ENCODE assay signal across 8 mouse cellular contexts in the genomic region with DNA sequence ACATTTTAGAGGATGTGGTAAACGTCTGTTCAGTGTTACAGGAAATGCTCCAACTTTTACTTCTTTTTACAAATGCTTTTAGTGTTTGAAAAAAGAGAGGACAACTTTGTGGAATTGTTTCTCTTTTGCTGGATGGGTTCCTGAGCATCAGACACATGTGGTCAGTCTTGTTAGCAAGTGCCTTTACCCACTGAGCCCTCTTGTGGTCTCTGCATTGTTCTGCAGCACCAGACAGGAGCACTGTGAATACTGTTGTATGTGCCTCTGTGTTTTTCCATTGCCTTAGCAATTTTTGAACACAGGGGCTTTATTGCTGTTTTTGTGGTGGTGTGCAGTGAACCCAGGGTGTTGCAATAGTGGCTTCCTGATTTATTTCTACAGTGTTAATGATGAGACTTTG. TPM values are rescaled to one million over a fixed set of nuclear protein-coding genes. Genes with fewer than 3 reads are reported as not detected.
A peak's percentile ranks its signal among the peaks of the same experiment; 100 is the strongest.
DNase-seq lines count a peak whose midpoint lies in the region; ATAC-seq and TF ChIP-seq lines count a peak whose summit lies in the region.

No protein-coding gene starts in this region.

- H3K4me2 ChIP-seq in stomach, postnatal 0 days (replicated peaks; ENCODE audit: low read depth): no peak overlapping the region

- 52% methylated on average over 1 of the region's 1 CpGs for WGBS in stomach, postnatal 0 days
- WGBS in heart, embryonic 10.5 days: 58% methylated on average over 1 of the region's 1 CpGs

- no peak overlapping the region for H3K9ac ChIP-seq in stomach, postnatal 0 days (ENCODE audit: low read length)

- no peak overlapping the region for H3K4me3 ChIP-seq in stomach, postnatal 0 days (ENCODE audit: low read depth, low read length)
- no peak overlapping the region for H3K4me3 ChIP-seq in heart, embryonic 10.5 days

- no peak overlapping the region for H3K27ac ChIP-seq in stomach, postnatal 0 days (replicated peaks)
- H3K27ac ChIP-seq in heart, embryonic 10.5 days: no peak overlapping the region

- H3K36me3 ChIP-seq in stomach, postnatal 0 days (ENCODE audit: control insufficient read depth, insufficient read depth, low read length): peaks cover 15% of the 10 kb centered on the region
- H3K36me3 ChIP-seq in heart, embryonic 10.5 days: peaks cover 72% of the 10 kb centered on the region

- H3K4me1 ChIP-seq in stomach, postnatal 0 days (replicated peaks; ENCODE audit: control insufficient read depth, insufficient read depth): no peaks in the 10 kb centered on the region
- H3K4me1 ChIP-seq in heart, embryonic 10.5 days: no peaks in the 10 kb centered on the region

- TF ChIP-seq EP300 in stomach, postnatal 0 days (optimal IDR thresholded peaks at IDR 0.05): no peak

- DNase-seq in frontal cortex, postnatal 25 days (ENCODE audit: low spot score in 2 of 2): no peak
- DNase-seq in urinary bladder, postnatal 14 days (ENCODE audit: low spot score): peak; percentile 20
- DNase-seq in urinary bladder, adult 2 months (ENCODE audit: low spot score): no peak
- DNase-seq in forelimb bud, embryonic 11.5 days (ENCODE audit: low read depth, low spot score): peak; percentile 30
- peak; percentile 14 for DNase-seq in lung, postnatal 25 days (ENCODE audit: low spot score)
- no peak for DNase-seq in stomach, postnatal 0 days (ENCODE audit: low spot score)
- DNase-seq in heart, embryonic 10.5 days (ENCODE audit: low spot score): no peak

- peak; percentile 88 for ATAC-seq in frontal cortex, adult (ENCODE audit: low TSS enrichment)
- no peak for ATAC-seq in stomach, postnatal 0 days (ENCODE audit: low FRiP score, low TSS enrichment)

- TF ChIP-seq CTCF in stomach, postnatal 0 days (IDR thresholded peaks at IDR 0.05; ENCODE audit: low read depth): peak; percentile 79

- H3K9me3 ChIP-seq in stomach, postnatal 0 days (ENCODE audit: control insufficient read depth, low read length): no peaks in the 10 kb centered on the region
- H3K9me3 ChIP-seq in heart, embryonic 10.5 days: no peaks in the 10 kb centered on the region

- no peaks in the 10 kb centered on the region for H3K27me3 ChIP-seq in stomach, postnatal 0 days (ENCODE audit: control insufficient read depth, insufficient read depth, low read length)
- H3K27me3 ChIP-seq in heart, embryonic 10.5 days (ENCODE audit: insufficient read depth, poor library complexity, severe bottlenecking): no peaks in the 10 kb centered on the region

RNA-seq across cellular contexts. Expression of a gene that starts 39.4 kb away (rescaled TPM):
- 398 and 501 TPM in 2 replicates for polyA plus RNA-seq in urinary bladder, adult 2 months (2012; rRNA removed)
- 225 and 246 TPM in 2 replicates for polyA plus RNA-seq in stomach, postnatal 0 days (2015; fragmentation: Nextera tagmentation; extraction: Ambion mirVana)
- 261 and 314 TPM in 2 replicates for polyA plus RNA-seq in heart, embryonic 10.5 days (2016; fragmentation: Nextera tagmentation; extraction: Ambion mirVana)

Comparison
In these comparisons a context has a peak if more than half of its experiments do, and no peak if none do; other contexts are left out.
1. DNase-seq: peak in urinary bladder, postnatal 14 days (single experiment), forelimb bud, embryonic 11.5 days (single experiment) and lung, postnatal 25 days (single experiment); none in frontal cortex, postnatal 25 days (0 of 2), urinary bladder, adult 2 months (single experiment), stomach, postnatal 0 days (single experiment) and heart, embryonic 10.5 days (single experiment).